Mouse (Mus musculus): ENCODE results near the gene Rcor3. TPM values are rescaled to one million over a fixed set of nuclear protein-coding genes. Genes with fewer than 3 reads are reported as not detected.

The Rcor3 gene
- total RNA-seq, 1 experiment from 2014 or later: 19.6 TPM

DNA sequence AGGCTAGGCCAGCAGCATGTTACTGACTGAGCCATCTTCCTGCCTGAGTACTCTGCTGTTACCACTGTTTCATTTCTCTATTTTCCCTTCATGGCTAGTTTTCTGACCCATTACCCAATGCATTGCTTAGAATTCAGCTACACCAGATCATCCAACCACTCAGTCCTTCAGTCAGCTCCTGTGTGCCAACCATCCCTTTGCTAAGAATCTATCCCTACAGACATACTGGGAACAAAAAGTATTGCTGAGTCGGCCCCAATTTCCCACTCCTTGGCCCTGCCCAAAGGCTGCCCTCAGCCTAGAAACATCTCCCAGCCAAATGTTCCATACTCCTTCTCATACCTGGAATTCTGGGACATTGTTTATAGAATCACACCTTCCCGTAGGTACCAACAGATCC lies 56.7 kb downstream of the Rcor3 start:
- ATAC-seq (replicated peaks in 1 of 2; ENCODE audit: insufficient read depth in 1 of 2, low FRiP score in 2 of 2, low TSS enrichment in 1 of 2, low read depth in 1 of 2, poor library complexity in 2 of 2, severe bottlenecking in 2 of 2): no peak

DNA sequence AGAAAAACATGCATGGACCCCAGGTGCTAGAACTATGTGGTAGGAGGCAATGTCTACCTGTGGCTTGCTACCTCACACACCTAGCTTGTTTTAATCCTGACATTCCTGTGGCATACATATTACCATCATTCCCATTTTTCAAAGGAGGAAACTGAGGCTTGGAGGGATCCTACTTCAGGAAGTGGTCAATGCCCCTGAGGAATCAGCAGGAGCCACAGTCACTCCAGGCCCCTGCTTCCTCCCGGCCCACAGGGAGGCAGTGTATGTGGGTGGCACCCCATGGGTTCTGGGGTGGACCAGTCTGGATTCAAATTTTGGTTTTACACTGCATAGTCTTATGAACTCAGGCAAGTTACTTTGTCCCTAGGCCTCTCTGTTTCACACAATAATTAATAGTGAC lies 58.7 kb downstream of the Rcor3 start:
- no peak for ATAC-seq (replicated peaks in 1 of 2; ENCODE audit: insufficient read depth in 1 of 2, low FRiP score in 2 of 2, low TSS enrichment in 1 of 2, low read depth in 1 of 2, poor library complexity in 2 of 2, severe bottlenecking in 2 of 2)

DNA sequence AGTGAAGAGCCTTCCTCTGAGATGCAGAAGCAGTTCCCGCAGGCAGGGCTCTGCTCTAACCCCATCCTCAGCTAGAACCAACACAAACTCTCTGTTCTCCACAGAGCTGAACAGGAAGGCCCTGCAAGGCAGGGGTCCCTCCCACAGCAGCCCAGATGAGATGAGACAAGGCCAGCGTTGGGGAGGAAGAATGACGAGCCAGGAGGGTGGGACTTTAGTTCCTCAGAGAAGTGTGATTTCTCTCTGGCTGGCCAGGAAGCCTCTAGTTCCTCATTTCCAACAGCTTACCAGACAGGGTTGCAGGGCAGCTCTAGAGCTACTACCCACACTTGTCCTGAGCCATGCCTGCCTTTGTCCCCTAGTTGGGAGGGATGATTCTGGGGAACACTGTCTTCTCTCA lies 59.5 kb downstream of the Rcor3 start:
- ATAC-seq (replicated peaks in 1 of 2; ENCODE audit: insufficient read depth in 1 of 2, low FRiP score in 2 of 2, low TSS enrichment in 1 of 2, low read depth in 1 of 2, poor library complexity in 2 of 2, severe bottlenecking in 2 of 2): peak; percentile 96 to 97

DNA sequence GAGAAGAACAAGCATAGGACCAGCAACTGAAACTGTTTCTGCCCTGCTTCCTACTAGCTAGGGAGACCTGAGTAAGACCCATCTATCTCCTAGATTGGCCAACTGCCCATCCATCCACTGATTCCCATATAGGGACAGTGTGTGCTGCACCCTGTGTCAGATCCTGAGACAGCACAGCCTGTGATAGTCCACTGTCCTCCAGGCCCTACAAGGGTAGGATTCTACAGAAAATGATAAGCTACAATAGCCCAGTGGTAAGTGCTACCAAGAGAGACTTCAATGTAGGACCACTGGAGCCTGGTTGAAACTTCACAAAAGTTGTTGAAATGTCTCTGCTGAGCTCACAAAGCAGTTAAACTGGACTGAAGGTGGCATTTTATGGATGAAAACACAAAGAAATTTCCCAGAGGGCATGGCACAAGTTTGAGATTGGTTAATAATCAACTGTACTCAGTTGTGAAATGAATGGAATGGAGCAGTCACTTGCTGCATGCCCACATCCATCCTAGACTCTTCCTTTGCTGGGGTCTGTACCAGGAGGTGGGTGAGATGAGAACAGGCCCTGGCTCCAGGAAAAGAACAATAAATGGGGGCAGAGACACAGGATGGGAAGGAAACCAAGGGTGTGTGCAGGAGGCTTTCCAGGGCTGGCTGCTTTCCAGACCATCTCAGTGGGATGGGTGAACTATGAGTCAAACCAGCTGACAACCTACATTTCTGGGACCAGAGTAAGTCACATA lies 60.9 kb downstream of the Rcor3 start:
- no peak for ATAC-seq (replicated peaks in 1 of 2; ENCODE audit: insufficient read depth in 1 of 2, low FRiP score in 2 of 2, low TSS enrichment in 1 of 2, low read depth in 1 of 2, poor library complexity in 2 of 2, severe bottlenecking in 2 of 2)

DNA sequence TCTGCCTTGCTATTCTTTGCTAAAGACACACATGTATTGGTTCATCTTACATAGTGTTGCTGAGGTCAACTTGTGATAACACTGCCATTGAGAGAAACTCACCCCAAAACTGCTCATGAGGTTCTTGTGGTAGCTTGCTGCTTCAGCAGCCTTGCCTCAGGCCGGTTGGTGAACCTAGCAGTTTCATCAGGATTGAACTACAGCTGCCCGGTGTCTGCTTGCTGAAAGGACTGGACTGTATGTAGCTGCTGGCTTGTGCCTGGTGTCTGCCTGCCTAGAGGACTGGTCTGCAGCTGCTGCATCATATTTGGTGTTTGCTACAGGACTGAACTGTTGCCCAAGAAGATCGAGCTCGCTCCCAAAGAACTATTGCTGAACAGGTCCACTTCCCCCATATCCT lies 61.8 kb downstream of the Rcor3 start:
- ATAC-seq (replicated peaks in 1 of 2; ENCODE audit: insufficient read depth in 1 of 2, low FRiP score in 2 of 2, low TSS enrichment in 1 of 2, low read depth in 1 of 2, poor library complexity in 2 of 2, severe bottlenecking in 2 of 2): no peak

DNA sequence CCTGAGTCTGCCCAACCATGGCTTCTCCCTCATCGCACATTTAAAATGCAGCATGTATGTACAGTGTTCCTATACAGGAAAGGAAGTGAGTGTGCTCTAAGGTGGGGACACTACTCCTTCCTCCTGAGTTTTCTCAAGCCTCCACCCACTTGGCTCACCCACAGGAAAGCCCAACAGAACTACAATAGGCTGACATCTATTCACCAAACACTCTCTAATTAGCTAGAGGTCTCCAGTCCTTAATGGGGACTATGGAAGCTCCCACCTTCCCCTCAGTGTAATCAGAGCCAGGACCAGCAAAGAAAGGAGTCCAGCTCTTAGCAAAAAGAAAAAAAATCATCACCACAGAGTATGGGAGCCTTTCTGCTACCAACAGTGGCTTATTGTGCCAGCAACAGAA lies 63.0 kb downstream of the Rcor3 start:
- ATAC-seq (replicated peaks in 1 of 2; ENCODE audit: insufficient read depth in 1 of 2, low FRiP score in 2 of 2, low TSS enrichment in 1 of 2, low read depth in 1 of 2, poor library complexity in 2 of 2, severe bottlenecking in 2 of 2): no peak

DNA sequence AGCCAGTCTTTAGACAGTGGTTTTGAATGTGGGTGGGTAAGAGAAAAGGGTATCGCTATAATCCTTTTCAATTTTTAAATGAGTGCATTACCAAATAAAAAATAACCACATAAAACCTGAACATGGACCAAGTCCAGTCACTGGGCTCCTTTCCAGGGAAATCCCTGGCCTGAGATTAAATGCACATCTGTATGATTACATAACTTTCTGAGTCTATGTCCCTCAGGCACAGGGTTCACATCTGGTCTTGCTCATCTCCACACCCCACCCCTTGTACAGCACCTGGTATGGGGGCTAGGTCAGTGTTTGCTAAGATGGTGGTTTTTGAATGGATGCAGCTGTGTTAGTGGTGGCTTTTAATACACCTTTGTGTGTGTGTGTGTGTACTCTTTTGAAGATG lies 65.4 kb downstream of the Rcor3 start:
- ATAC-seq (replicated peaks in 1 of 2; ENCODE audit: insufficient read depth in 1 of 2, low FRiP score in 2 of 2, low TSS enrichment in 1 of 2, low read depth in 1 of 2, poor library complexity in 2 of 2, severe bottlenecking in 2 of 2): no peak

DNA sequence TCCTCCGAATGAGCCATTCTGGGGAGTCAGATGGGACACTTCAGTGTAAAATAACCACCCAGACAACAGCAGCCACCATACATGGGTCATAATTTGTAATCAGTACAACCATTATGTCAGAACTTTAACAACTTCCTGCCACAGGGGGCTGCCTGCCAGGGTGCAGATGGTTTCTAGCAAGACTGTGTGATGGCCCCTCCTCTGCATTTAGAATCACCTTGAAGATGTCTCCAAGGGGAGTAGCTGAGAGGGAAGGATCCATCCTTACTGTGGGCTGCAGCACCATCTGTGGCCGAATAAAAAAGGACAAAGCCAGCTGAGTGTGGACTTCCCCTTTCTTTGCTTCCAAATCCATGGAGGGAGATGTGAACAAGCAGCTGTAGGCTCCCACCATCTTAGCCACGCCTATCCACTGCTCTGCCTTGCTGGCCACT lies 67.2 kb downstream of the Rcor3 start:
- peak; percentile 61 to 81 for ATAC-seq (replicated peaks in 1 of 2; ENCODE audit: insufficient read depth in 1 of 2, low FRiP score in 2 of 2, low TSS enrichment in 1 of 2, low read depth in 1 of 2, poor library complexity in 2 of 2, severe bottlenecking in 2 of 2)

DNA sequence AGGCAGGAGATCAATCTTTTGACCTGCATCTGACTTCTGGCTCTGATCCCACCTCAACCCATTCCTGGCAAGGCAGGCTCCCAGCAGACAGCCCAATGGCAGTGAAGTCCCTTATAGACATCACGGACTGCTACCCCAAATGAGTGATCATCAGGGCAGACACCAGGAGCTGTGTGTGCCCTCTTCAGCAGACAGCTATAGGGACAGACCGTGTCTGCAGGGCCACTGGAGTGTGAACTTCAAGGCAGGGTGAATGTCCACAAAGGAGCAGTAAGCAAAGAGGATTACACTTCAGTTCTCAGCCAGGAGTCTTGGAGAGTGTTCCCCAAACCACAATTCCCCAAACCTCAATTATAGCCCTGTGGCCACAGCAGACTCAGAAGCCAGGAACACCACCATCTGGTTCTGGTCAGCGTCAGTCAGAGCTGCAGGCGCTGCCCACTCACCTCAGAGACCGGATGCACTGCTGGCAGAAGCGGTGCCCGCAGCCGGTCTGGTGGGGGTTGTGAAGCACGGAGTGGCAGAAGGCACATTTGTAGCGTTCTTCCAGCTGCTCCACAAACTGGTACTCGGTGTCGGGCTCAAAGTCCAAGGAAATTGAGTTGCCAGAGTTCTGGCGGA lies 67.8 kb downstream of the Rcor3 start:
- ATAC-seq (replicated peaks in 1 of 2; ENCODE audit: insufficient read depth in 1 of 2, low FRiP score in 2 of 2, low TSS enrichment in 1 of 2, low read depth in 1 of 2, poor library complexity in 2 of 2, severe bottlenecking in 2 of 2): peak; percentile 87 to 90

DNA sequence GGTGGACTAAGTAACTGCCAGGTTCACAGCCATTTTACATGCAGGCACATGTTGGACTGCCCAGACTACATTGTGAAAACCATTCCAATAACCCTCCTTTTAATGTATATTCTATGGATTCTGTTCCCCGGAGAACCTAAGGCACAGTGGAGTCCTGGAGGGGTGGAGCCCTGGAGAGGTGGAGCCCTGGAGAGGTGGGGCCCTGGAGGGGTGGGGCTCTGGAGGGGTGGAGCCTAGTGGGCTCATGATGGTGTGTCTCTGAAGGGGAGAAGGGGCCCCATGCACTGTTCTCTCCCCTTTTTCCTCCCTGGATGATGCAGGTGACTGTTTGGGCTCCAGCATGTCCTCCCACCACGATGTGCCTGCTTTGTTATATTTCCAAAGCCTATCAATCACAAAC lies 69.7 kb downstream of the Rcor3 start:
- ATAC-seq (replicated peaks in 1 of 2; ENCODE audit: insufficient read depth in 1 of 2, low FRiP score in 2 of 2, low TSS enrichment in 1 of 2, low read depth in 1 of 2, poor library complexity in 2 of 2, severe bottlenecking in 2 of 2): no peak

DNA sequence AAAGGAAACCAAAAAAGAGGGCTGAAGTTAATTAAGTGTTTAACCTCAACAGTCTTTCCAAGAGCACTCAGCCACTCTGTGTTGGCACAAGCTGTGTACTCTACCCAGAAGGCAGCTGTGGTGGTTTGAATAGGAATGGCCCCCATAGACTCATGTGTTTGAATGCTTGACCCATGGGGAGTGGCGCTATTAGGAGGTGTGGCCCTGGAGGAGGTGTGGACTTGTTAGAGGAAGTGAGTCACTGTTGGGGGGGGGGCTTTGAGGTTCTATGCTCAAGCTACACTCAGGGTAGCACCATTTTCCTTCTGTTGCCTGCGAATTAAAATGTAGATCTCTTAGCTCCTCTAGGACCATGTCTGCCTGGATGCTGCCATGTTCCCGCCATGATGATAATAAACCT lies 70.9 kb downstream of the Rcor3 start:
- ATAC-seq (replicated peaks in 1 of 2; ENCODE audit: insufficient read depth in 1 of 2, low FRiP score in 2 of 2, low TSS enrichment in 1 of 2, low read depth in 1 of 2, poor library complexity in 2 of 2, severe bottlenecking in 2 of 2): no peak

DNA sequence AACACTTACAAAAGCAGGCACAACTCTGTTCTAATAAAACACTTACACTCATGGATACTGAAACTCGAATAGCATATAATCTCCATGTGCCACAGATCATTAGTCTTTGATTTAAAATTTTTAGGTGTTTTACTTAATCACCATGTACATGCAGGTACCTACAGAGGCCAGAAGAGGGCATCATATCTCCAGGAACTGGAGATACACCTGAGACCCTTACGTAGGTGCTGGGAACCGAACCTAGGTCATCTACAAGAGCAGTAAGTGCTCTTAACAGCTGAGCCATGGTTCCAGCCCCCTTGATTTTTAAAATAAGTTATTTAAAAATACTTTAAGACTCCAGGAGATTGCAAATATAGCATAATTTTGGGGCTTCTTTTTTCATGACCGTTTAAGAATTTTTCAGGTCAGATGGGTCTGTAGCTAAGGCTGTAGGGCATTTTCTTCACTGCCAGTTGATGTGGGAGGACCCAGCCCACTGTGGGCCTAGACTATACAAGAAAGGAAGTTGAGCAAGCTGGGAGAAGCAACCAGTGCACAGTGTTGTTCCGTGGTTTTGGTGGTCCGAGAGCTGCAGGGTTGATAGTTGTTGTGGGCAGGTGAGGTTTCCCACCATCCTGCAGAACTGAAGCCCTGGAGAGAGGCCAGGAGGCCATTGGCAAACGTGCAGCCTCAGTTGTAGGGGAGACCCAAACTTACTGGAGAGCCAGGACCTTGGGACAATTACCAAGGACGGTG lies 74.5 kb downstream of the Rcor3 start:
- ATAC-seq (replicated peaks in 1 of 2; ENCODE audit: insufficient read depth in 1 of 2, low FRiP score in 2 of 2, low TSS enrichment in 1 of 2, low read depth in 1 of 2, poor library complexity in 2 of 2, severe bottlenecking in 2 of 2): no peak

DNA sequence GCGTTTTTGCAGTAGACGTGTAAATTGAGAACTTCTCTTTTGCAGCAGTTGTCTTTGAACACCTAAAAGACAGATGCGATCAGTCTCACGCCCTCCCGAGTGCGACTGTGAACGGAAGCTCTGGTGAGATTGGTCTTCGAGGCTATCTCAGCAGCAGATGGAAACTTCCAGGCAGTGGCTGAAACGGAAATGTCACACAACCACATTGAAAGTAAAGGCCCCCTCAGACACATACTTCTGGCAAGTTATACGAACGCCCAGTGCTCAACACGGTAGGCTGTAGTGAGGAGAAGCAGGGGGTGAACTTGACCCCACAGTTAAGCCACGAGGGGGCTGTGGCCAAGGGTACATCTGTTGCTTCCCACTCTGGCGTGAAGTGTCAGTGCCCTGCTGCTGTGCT lies 75.2 kb downstream of the Rcor3 start:
- ATAC-seq (replicated peaks in 1 of 2; ENCODE audit: insufficient read depth in 1 of 2, low FRiP score in 2 of 2, low TSS enrichment in 1 of 2, low read depth in 1 of 2, poor library complexity in 2 of 2, severe bottlenecking in 2 of 2): no peak

DNA sequence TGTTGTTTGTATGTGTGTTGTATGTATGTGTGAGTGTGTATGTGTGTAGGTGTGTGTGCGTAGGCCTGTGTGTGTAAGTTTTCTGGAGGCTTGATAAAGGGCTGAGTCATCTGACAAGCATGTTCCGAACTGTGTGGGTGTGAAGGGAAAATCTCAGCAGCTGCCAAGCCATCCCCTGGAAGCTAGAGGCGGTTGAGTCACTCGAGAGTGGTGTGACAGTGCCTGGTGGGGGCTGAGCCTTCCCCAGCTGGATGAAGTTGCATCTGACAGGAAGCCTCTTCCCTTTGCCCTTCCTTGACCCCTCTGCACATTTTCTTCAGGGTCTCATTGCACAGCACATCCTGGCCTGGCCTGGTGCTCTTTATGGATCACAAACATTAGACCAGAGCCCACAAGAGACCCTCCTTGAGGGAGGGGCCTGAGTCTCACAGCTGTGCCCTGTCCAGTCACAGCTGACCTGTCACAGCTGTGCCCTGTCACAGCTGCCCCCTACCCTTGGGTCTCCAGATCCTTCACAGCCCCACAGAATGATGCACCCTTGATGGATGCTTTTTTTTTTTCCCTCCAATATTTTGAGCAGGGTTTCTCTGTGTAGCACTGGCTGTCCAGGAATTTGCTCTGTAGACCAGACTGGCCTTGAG lies 76.1 kb downstream of the Rcor3 start:
- ATAC-seq (replicated peaks in 1 of 2; ENCODE audit: insufficient read depth in 1 of 2, low FRiP score in 2 of 2, low TSS enrichment in 1 of 2, low read depth in 1 of 2, poor library complexity in 2 of 2, severe bottlenecking in 2 of 2): no peak

DNA sequence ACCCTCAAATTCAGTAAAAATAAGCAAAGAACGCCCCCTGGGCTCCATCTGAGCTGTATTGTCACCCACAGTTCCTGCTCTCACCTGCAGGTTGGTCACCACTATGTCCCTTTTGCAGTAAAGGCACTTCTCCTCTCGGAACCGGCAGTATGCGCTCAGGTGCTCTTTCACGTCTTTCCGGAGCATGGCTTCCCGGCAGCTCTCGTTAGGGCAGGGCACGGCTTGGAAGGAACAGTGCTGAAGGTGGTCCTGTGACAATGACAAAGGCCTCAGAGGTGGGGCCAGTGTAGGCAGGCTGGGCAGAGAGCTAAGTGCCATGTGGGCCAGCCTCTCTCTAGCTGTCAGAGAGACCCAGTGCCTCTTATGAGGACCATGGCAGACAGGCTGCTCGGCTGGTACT lies 79.0 kb downstream of the Rcor3 start:
- ATAC-seq (replicated peaks in 1 of 2; ENCODE audit: insufficient read depth in 1 of 2, low FRiP score in 2 of 2, low TSS enrichment in 1 of 2, low read depth in 1 of 2, poor library complexity in 2 of 2, severe bottlenecking in 2 of 2): no peak

DNA sequence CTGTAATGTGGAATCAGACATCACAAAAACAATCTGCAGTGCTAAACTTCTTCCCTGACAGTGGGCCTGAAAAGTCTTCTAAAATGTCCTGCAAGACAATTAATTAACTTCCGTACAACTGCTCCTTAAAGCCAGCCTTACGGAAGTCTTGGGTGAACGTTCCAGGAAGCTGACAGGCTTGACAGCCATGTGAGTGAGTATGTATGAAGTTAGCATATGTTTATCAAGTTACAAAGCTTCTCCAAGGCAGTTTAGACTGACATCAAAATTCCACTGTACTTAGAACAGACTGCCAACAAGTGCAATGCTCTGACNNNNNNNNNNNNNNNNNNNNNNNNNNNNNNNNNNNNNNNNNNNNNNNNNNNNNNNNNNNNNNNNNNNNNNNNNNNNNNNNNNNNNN lies 84.1 kb downstream of the Rcor3 start:
- ATAC-seq (replicated peaks in 1 of 2; ENCODE audit: insufficient read depth in 1 of 2, low FRiP score in 2 of 2, low TSS enrichment in 1 of 2, low read depth in 1 of 2, poor library complexity in 2 of 2, severe bottlenecking in 2 of 2): no peak

DNA sequence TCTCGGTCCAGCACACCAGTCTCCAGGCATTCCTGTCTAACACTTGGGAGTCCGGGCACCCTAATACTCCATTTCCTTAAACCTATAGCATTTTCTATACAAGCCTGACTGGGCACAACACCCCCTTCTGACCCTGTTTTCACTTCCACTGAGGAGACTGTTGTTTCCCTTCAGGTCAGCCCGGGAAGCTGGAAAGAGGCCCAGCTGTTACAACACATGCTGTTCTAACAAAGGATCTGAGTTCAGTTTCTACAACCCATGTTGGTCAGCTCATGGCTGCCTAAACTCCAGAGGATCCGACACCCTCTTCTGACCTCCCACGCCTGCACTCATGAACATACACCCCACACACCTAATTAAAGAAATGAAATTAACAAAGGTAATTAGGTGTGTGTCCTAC lies 84.9 kb downstream of the Rcor3 start:
- no peak for ATAC-seq (replicated peaks in 1 of 2; ENCODE audit: insufficient read depth in 1 of 2, low FRiP score in 2 of 2, low TSS enrichment in 1 of 2, low read depth in 1 of 2, poor library complexity in 2 of 2, severe bottlenecking in 2 of 2)

DNA sequence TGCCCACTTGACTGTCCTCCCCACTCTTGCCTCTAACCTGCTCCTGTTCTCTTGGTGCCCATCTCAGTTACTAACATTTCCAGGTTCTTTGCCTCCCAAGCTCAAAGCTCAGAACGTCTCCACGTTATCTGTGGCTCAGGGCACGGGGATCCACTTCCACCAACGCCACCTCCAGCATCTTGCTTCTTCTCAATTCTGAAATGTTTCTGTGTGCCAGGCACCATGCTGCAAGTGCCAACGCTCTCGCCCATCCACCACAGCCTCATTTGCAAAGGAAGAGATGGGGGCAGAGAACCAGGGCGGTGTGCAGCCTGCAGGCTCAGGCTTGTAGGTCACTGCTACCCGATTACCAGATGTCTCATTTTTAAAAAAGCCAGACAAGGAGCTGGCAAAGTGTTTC lies 85.4 kb downstream of the Rcor3 start:
- no peak for ATAC-seq (replicated peaks in 1 of 2; ENCODE audit: insufficient read depth in 1 of 2, low FRiP score in 2 of 2, low TSS enrichment in 1 of 2, low read depth in 1 of 2, poor library complexity in 2 of 2, severe bottlenecking in 2 of 2)
